Mouse (Mus musculus): ENCODE measurements around the gene Mrpl53.

GRCm38 (mm10) chr6:83070247-83070310 lies 38.8 kb upstream of the Mrpl53 start, which contains the start of gene Tlx2:
- TF ChIP-seq CTCF (IDR thresholded peaks at IDR 0.05; ENCODE audit: low read depth, low read length): no peak
- no peak for TF ChIP-seq POLR2A (IDR thresholded peaks at IDR 0.05; ENCODE audit: insufficient read depth, low read length)
- no peak for TF ChIP-seq EP300 (IDR thresholded peaks at IDR 0.05; ENCODE audit: insufficient read depth, low read depth, low read length)
